Mouse (Mus musculus) adrenal gland, postnatal 4 days (tissue): ENCODE measurements around the gene Gdpd3. TPM values are rescaled to one million over a fixed set of nuclear protein-coding genes. Genes with fewer than 3 reads are reported as not detected.
"Not testable (repeated sequence)": the region's sequence is repeated elsewhere in the genome, so short reads cannot be mapped to it uniquely, and the experiment has no call there.

ENCODE experiments used
- DNase-seq, 2 experiments: peaks; one replicate each; pipeline ENCODE4 v3.0.0; 2021 to 2022; ENCODE audit warnings: low spot score in 2 of 2, mixed read lengths in 2 of 2
- total RNA-seq, 2 experiments: library from RNA; stranded (reverse); gene quantifications; 2 replicates each; pipeline ENCODE4 v1.2.3; 2021

Gdpd3 gene
- total RNA-seq, 2 experiments from 2014 or later: 9.3 to 9.5 TPM

DNA sequence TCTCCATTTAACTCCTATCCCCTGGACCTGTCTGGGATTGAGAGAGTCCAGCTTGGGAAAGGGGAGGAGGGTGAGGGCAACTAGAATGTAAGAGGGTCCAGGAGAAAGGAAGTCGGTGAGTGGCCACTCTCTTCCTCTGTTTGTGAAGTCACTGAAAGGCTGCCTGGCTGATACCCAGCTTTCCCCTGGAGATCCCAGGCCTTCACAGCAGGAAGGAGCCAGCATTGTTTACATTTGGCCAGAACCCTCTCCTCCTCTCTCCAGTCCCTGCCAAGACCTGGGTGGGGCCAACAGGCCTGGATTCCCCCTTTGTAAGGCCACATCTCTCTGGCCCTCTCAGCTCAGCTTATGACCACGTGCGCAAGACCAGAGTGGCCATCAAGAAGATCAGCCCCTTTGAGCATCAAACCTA, 5.7 kb upstream of the Gdpd3 start:
- DNase-seq: no peak

DNA sequence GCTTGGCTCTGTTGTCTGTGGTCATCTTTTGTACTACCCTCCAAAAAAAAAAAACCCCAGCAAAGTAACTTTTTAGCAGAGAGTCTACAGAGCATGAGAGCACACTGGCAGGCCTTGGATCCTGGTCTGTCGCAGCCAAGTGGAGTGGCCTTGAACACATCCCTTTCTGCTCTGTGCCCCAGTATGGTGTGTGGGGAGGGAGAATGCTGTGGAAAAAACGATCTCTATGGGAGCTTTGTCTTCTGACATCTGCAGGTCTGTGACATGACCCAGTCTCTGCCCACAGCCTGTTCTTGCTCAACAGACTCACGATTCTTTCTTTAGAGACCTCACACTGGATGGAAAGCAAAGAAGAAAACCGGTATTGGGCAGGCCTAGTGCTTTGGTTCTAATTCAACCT, 5.2 kb upstream of the Gdpd3 start:
- DNase-seq: no peak

DNA sequence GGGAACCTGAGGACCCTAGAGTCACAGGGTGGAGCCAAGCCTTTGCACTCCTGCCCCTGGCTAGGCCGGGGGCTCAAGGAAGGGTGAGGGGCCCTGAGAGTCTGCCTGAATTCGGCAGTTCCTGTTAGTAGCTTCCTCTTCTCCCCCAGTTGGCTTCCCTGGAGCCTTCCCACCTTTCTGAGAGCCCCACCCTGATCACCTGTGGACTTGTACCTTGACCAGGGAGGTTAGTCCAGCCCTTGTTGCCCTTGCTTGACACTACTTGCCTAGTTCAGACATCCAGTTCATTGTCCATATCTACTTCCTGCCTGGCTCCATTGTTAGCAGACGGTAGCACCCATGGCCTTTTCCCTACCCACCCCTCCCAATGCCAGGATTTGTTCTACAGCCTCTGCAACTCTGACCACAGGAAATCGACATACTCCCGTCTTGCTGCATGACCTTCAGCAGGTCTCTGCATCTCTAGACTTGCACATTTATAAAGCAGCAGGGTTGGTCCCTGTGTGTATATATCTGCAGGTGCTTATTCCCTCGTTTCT, 4.5 kb upstream of the Gdpd3 start:
- DNase-seq: no peak

DNA sequence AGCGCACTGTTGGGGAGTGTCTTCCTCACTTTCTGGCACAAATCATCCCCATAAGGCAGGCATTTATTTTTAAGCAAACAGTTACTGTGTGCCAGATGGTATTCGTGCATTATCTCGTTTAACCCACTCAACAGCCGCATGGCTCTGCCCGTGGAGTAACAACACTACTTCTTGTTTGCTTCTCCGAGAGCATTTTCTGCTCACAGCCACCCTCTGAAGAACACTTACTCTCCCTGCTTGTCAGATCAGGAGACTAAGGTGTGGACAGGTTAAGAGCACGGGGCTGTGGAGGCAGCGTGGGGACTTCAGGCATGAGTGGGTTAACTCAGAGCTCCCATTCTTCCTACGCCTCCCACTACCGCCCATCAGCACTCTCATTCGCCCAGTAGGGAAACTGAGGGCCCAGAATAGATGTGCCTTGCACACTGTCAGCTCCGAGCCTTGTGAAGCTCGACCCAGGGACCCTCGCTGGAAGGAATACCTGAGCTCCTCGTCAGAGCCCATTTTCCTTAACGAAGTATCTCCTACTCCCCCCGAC, 3.6 kb upstream of the Gdpd3 start:
- DNase-seq: no peak

DNA sequence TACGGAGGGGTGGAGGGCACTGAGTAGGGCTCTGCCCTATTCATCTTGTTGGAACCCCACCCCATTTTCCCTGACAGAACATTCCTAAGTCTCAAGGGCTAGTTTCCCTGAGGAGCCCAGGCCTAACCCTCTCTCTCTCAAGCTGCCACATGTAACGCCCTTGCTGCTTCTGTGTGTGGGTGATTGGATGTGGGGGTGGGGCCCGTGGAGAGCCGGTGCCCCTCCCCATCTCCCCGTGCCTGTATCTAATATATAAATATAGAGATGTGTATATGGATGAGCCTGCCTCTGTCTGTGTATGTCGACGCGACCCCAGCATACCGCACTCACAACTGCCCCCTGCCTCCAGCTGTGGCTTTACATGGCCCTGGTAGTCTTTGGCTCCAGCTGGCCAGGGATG, 594 bp upstream of the Gdpd3 start:
- no peak for DNase-seq

DNA sequence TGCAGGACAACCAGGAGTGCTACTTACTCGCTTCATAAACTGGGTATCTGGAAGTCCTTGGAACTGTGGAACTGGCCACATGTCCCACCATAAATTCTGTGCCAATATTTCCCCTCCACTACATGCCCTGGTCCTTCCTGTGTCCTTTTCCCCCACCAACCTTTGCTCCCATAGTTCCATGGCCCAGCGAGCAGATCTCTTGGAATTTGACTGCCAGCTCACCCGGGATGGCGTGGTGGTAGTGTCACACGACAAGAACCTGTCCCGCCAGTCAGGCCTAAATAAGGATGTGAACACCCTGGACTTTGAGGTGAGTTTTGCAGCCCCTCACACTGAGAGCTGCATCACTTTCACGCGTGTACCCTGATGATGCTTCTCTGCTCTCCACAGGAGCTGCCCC, 867 bp downstream of the Gdpd3 start:
- no peak for DNase-seq

DNA sequence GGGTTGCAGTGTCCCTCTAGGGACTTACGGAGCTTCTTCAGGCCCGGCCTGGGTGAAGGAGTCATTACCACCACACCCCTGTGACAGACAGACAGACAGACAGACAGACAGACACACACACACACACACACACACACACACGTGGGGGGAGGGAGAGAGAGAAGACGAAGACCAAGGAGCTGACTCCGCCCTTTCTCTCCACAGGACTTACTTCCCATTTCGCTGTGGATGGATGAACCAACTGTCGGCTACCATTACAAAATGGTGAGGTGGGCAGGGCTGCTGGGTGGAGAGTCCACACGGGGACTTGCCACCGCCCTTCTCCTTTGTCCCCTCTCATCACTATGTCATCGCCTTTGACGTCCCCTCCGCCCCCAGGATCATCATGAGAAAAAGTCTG, 4.7 kb downstream of the Gdpd3 start:
- DNase-seq: no peak

DNA sequence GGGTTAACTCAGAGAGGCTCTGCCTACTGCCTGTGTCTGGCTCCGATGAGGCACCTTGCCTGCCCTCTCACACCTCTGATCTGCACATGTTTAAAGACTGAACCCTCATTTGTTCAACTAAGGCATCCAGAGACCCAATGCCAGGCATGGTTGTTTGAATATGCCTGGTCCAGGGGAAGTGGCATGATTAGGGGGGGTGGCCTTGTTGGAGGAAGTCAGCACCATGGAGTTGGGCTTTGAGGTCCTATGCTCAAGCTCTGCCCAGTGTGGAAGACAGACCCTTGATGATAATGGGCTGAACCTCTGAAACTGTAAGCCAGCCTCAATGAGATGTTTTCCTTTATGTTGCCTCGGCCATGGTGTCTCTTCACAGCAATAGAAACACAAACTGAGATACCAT, 7.2 kb downstream of the Gdpd3 start:
- DNase-seq: no peak

DNA sequence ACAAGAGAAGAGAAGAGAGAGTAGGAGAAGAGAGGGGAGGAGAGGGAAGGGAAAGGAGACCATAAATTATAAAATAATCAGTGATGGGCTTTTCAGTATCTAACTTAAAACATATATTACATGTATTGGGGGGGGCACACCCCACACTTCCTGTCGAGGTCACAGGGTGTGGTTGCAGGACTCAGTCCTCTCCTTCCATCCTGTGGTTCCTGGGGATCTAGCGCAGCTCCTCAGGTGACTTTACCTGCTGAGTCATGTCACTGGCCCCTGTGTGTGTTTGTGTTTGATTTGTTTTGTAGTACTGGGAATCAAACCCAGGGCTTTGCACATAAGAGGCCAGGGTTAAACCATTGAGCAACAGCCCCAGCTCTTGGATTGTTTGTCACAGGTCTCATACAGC, 8.3 kb downstream of the Gdpd3 start:
- DNase-seq: no peak

DNA sequence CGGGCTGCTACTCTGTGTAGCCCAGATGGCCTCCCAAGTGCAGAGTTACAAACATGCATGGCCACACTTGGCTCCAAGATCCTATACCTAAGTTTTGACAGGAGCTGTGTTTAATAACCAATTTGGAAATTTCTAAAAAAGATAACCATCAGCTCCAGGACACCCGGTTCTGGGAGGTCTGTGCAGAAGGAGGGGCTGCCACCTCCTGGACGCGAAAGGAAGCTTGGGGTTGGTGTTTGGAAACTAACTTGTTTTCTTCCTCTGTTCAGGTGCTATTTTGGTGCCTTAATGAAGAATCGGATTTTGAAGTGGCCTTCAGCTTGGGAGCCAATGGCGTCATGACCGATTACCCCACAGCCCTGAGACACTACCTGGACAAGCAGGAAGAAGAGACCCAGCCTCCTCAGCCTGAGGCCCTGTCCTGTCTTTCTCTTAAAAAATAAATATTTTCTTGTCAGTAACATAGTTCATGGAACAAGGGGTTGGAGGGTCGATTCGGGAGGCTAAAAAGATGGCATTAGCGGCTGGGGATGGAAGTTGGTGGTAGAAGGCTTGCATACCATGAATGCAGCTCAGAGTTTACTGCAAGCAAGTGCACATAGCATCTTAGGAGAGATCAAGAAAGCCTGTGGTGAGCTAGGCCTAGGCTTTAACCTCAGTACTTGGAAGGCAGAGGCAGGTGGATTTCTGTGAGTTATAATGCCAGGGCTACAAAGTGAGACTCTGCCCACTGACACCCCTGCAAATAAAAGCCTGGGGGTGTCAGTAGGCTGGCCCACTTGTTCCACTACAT, 9.2 kb downstream of the Gdpd3 start:
- no peak for DNase-seq

DNA sequence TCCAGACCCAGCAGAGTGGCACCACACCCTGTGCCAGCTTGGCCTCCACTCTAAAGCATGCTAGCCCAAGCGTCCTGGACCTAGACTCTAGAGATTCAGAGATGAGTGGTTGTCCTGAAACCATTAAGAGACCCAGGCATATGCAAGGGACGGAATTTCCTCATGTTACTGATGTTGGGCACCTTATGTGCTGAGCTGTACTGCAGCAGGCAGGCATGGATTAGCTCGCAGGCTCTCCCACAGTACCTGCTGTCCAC, 9.8 kb downstream of the Gdpd3 start:
- DNase-seq: no peak

DNA sequence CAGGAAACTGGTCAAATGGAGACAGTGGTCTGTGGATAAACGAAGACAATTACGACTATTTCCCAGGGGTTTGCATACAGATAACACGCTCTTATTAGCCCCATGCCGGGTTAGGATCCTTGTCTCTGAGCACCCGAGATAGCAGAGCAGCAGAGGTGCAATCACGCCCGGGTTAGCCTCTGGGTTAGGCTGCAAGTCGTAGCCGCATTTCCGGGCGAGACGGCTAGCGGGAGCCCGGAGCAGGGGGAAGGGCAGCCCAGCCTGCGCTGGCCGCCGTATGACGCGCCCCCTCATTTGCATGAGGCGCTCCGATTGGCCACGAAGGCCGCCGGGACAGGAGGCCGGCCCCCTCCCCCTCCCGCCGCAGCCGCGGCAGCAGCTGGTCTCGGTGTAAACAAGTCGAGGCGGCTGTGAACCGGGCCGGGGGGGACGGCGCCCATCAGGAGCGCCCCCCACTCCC, 10.5 kb downstream of the Gdpd3 start, which contains the start of gene Ypel3:
Gene Ypel3 (plus strand): TSS at position 358 of the 460 bp plus-strand sequence.
- DNase-seq: peak; percentile 89 to 90

DNA sequence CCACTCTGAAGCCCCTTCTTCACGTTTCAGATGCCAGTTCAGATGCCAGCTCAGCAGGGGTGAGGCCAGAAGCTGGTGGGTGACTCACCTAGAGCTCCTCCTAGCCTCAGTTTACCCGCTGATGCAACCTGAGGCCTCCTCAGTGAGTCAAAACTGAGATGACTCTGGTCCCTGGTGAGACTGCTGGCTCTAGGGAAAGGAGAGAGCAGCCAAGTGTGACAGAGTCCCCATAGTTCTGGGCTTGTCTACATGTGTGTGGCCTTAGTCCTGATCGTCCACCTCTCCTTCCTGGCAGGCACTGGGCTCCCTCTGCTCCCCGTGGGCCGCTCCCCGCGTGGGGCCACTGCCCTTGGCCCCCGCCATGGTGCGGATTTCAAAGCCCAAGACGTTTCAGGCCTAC, 11.3 kb downstream of the Gdpd3 start:
- no peak for DNase-seq

DNA sequence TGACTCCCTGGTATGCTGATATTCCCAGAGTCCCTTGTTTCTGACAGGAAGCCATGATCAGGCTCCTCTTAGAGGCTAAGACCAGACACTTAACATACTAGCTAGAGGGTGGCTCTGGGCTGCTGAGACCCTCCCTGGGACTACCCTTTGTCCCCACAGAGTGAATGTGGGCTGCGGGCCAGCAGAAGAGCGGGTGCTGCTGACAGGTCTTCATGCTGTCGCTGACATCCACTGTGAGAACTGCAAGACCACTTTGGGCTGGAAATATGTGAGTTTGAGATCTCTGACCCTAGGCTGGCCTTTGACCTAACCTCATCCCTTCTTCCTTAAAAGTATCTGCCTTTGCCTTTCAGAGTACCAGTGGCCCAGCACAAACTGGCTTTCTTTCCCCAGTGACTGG, 12.0 kb downstream of the Gdpd3 start:
- DNase-seq: no peak

DNA sequence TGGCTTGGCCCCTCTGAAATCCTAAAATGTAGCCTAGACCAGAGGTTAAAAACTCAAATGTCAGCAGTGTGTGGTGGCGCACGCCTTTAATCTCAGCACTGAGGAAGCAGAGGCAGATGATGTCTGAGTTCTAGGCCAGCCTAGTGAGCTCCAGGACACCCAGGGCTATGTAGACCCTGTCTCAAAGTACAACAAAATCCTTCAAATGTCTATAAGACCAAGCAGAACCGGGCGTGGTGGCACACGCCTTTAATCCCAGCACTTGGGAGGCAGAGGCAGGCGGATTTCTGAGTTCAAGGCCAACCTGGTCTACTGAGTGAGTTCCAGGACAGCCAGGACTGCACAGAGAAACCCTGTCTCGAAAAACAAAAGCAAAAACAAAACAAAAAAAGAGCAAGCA, 13.0 kb downstream of the Gdpd3 start:
- DNase-seq: not testable (repeated sequence)

DNA sequence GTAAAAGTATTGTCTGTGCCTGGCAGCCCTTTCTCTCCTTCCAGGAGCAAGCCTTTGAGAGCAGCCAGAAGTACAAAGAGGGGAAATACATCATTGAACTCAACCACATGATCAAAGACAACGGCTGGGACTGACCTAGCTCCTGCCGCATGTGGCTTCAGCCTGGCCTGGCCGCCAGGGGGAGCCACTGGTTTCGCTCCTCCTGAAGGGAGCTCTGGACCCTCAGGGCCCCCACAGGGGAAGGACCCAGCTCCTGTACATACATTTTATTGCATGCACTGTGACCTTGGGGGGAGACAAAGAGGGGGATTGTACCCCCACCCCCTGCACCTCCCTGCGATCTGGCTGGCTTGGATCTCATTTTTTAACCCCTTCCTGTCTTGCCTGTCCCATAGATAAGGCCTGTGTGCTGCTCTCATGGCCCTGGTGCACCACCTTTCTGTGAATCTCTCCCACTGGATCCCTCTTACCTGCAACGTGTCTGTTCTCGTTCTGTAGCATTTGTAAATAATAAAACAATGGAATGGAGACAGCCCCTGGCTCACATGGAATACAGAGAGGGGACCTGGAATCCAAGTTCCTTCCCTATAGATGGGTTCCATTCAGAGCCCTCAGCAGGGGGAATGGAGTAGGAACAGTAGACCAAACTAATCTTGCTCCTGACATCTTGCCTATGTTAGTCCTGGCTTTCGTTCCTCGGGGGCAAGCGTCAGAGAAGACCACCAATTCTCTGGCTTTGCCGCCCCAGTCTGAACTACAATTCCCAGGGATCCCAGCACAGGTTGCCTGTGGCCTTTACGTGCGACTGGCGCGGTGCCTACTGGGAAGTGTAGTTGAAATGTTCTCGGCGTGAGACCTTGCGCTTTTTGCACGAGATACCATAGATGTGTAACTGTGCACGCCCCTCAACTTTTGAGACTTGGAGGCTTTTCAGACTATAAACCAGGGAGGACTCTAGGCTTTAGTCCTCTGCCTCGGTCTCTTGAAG, 14.1 kb downstream of the Gdpd3 start:
- peak; percentile 74 to 76 for DNase-seq

DNA sequence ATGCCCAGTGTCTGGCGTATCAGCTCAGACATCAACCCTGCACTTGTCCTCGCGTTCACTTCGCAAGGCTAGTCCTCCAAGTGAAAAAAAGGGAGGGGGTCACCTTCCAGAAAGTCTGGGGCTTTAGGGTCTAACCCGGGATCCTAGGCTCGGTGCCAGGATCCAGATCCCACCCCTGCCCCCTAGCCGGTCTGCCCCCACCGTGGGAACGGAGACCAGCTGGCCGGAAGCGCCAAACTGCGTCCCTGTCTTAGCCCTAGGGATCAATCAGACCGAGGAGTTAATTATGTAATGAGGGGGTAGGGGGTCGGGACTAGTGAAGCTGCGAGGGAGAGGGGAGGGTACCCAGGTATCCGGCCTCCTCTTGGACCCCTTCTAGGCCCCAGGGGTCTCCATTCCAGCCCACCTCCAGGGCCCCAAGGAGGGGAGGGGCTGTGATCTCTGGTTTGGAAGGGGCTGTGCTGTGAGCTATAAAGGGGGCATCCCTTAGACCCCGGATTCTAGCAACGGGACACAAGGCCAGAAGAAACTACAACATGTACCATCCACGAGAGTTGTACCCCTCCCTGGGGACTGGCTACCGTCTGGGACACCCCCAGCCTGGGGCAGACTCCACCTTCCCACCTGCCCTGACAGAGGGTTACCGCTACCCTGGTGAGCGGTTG, 15.0 kb downstream of the Gdpd3 start, which contains the start of gene Tbx6:
Gene Tbx6 (plus strand): TSS at position 513 of the 665 bp plus-strand sequence.
- no peak for DNase-seq

DNA sequence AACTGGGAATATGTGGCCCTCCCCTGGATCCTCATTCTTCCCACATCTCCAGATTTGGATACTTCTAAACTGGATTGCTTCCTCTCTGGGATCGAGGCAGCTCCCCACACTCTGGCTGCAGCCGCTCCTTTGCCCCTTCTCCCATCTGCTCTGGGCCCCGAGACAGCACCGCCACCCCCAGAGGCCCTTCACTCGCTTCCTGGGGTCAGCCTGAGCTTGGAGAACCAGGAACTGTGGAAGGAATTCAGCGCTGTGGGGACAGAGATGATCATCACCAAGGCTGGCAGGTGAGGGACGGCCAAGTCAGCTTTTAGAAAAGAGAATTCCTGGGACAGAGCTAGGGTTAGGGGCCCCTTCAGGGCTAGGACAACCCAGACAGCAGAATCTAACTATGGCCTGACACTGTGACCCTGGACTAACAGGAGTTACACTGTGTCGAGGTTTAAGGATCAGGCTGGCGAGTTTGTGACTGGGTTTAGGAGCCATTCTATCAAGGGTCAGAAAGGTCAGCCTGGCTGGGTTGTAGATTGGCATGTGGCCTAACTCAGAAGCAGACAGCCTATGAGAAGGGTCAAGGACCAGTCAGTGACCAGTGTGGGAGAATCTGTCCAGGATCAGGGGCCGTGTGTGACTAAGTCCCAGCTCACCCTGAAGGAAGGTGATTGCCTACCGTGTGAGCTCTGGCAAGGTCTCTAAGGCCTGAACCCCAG, 15.7 kb downstream of the Gdpd3 start:
- DNase-seq: no peak

DNA sequence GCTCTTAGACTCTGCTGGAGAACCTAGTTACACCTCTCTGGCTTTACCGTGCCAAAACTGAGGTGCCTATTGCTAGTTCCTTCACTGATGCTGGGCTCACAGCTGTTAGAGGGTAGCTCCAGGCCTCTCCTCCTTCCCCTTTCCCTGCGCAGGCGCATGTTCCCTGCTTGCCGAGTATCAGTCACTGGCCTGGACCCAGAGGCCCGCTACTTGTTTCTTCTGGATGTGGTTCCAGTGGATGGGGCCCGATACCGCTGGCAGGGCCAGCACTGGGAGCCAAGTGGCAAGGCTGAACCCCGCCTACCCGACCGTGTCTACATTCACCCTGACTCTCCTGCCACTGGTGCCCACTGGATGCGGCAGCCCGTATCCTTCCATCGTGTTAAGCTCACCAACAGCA, 16.6 kb downstream of the Gdpd3 start:
- no peak for DNase-seq

DNA sequence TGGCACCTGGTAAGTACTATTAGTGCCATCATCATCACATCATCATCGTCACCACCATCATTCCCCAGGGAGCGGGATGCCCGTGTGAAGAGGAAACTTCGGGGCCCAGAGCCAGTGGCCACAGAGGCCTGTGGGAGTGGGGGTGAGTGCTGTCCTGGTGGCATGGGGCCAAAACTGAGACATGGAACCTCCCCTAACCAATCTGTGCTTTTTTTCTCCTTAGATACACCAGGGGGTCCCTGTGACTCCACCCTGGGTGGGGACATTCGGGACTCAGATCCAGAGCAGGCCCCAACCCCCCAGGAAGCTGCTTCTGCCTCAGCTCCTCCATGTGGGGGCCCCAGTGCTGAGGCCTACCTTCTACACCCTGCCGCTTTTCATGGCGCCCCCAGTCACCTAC, 18.3 kb downstream of the Gdpd3 start:
- DNase-seq: no peak

DNA sequence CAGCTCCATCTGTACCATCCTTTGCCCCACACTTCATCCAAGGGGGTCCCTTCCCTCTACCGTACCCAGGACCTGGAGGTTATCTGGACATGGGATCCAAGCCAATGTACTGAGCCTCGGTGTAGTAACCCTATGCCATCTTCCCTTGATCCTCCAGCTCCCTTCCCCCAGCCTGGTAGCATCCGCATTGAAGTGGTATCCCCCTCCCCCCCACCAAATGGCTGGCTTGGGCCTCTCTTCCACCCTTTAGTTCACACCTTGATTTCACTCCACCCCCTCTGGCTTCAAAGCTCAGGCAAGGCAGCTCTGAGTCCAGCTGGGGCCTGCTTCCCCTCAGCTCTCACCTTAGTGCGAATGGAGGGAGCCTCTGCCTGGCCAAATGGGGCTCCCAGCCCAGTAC, 18.9 kb downstream of the Gdpd3 start:
- DNase-seq: no peak
